Mouse (Mus musculus) inflammation-experienced regulatory T-cells, adult 6 months (primary cell): ENCODE measurements at regions not wholly inside any gene's neighbourhood (a gene's known extent, or its start where the extent isn't known, plus 50 kb on each side); places are given as distances from the start of the nearest gene placed in this dataset.

ENCODE experiments used
- ATAC-seq: one replicate; pipeline ENCODE4 v1.8.0; 2017

DNA sequence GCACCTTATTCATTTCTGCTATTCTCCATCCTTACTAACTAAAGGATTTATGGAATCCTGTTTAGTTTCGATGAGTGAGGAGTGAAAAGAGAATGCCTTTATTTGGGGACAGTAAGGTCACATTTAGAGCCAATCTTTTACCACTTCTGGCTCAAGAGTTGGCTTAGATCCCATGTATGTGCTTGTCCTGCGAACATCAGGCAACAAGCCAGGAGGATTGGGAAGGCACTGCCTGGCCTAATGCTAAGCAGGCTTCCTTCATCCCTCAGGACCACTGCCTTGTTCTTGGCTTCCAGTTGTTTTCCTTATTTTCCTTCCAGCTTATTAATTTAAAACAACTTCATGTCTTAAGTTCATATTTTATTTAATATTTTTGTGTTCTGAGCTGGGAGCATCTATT, 442.9 kb downstream of the Vgll3 start:
- ATAC-seq: no peak

- no peak for ATAC-seq
Measured at GRCm38 (mm10) chr16:66268987-66269386, 453.9 kb downstream of the Vgll3 start.

- peak; percentile 74 for ATAC-seq
Measured at GRCm38 (mm10) chr16:66276635-66277034, 461.6 kb downstream of the Vgll3 start.
